Mouse (Mus musculus) G1E (cell line): ENCODE measurements around the gene Isyna1.

Source experiments
- CTCF ChIP-seq: IDR thresholded peaks from 2 replicates; pipeline ENCODE4 v1.5.1; 2012; ENCODE audit warnings: low read depth, low read length, inconsistent platforms, mixed read lengths
- GATA2 ChIP-seq: IDR thresholded peaks from 2 replicates; pipeline ENCODE4 v1.6.1; 2012; ENCODE audit warnings: low read depth, low read length, inconsistent platforms, borderline replicate concordance
- TAL1 ChIP-seq: conservative IDR thresholded peaks from 2 replicates; pipeline ENCODE4 v1.6.1; 2012; ENCODE audit warnings: low read depth, low read length, inconsistent platforms, mixed read lengths

DNA sequence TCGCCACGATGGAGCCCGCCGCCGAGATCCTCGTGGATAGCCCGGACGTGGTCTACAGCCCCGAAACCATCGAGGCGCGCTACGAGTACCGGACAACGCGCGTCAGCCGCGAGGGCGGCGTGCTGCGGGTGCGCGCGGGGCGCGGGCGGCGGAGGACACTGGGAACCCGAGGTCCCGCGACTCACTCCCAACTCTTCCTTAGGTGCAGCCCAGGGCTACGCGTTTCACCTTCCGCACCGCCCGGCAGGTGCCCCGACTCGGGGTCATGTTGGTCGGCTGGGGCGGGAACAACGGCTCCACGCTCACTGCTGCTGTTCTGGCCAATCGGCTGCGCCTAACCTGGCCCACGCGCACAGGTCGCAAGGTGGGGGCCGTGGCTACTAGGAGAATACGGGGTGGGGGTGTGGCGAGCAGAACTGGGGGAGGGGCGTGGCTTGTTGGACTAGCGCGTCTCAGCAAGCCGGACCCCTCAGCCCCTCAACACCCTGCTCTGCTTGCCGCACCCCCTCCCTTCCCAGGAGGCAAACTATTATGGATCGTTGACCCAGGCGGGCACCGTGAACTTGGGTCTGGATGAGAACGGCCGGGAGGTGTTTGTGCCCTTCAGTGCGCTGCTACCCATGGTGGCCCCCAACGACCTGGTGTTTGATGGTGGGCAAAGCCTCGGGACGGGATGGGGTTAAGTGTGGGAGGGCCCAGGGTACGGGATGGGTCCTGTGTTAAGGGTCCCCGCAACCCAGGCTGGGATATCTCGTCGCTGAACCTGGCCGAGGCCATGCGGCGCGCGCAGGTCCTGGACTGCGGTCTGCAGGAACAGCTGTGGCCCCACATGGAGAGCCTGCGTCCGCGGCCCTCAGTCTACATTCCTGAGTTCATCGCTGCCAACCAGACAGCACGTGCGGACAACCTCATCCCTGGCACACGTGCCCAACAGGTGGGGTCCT, 720 bp downstream of the Isyna1 start:
- TF ChIP-seq CTCF (no peak), GATA2 (no peak), TAL1 (no peak)
